Mouse (Mus musculus) myocyte (in vitro differentiated cells): ENCODE data around the gene 1700019N19Rik. TPM values are rescaled to one million over a fixed set of nuclear protein-coding genes. Genes with fewer than 3 reads are reported as not detected.

Experiments
- H3K27me3 ChIP-seq: one replicate; pipeline ENCODE4 v1.6.1; 2011; ENCODE audit not compliant: control insufficient read depth, insufficient read depth, insufficient read length
- H3K36me3 ChIP-seq: one replicate; pipeline ENCODE4 v1.6.1; 2011; ENCODE audit not compliant: control insufficient read depth, insufficient read depth
- H3K4me2 ChIP-seq: one replicate; pipeline ENCODE4 v1.6.1; 2011; ENCODE audit warnings: low read depth, control low read depth
- H3K4me3 ChIP-seq: one replicate; pipeline ENCODE4 v1.5.1; 2011; ENCODE audit warnings: mild to moderate bottlenecking, control low read depth, moderate library complexity
- H3K79me2 ChIP-seq: one replicate; pipeline ENCODE4 v1.6.1; 2011; ENCODE audit not compliant: control insufficient read depth, insufficient read depth
- H3ac ChIP-seq: one replicate; pipeline ENCODE4 v1.6.1; 2011; ENCODE audit not compliant: control insufficient read depth, insufficient read length
- CEBPB ChIP-seq: IDR thresholded peaks from 2 replicates; pipeline ENCODE4 v1.6.1; 2011; ENCODE audit warnings: mild to moderate bottlenecking, moderate library complexity; ENCODE audit not compliant: poor library complexity, insufficient read depth, severe bottlenecking
- E2F4 ChIP-seq: IDR thresholded peaks from one replicate; pipeline ENCODE4 v1.6.1; 2011; ENCODE audit warnings: mild to moderate bottlenecking, control low read depth, moderate library complexity; ENCODE audit not compliant: insufficient read depth
- MAX ChIP-seq: IDR thresholded peaks from one replicate; pipeline ENCODE4 v1.6.1; 2011; ENCODE audit warnings: low read depth, mild to moderate bottlenecking, control low read depth
- MYOD1 ChIP-seq, 3 experiments: IDR thresholded peaks; one replicate each; pipeline ENCODE4 v1.6.1; 2011; ENCODE audit warnings: control low read depth in 2 of 3, low read depth in 2 of 3, mild to moderate bottlenecking in 2 of 3, moderate library complexity in 1 of 3; ENCODE audit not compliant: insufficient read length in 2 of 3, control insufficient read depth in 1 of 3
- MYOG ChIP-seq, 3 experiments: IDR thresholded peaks; one replicate each; pipeline ENCODE4 v1.6.1; 2011; ENCODE audit warnings: control low read depth in 2 of 3, low read depth in 2 of 3, mild to moderate bottlenecking in 2 of 3; ENCODE audit not compliant: insufficient read length in 2 of 3, control insufficient read depth in 1 of 3, insufficient read depth in 1 of 3
- POLR2A ChIP-seq: IDR thresholded peaks from one replicate; pipeline ENCODE4 v1.6.1; 2011; ENCODE audit warnings: low read depth, mild to moderate bottlenecking, control low read depth, moderate library complexity; ENCODE audit not compliant: insufficient read length
- POLR2AphosphoS2 ChIP-seq: IDR thresholded peaks from one replicate; pipeline ENCODE4 v1.6.1; 2011; ENCODE audit warnings: low read depth, control low read depth; ENCODE audit not compliant: insufficient read length
- REST ChIP-seq: IDR thresholded peaks from one replicate; pipeline ENCODE4 v1.6.1; 2011; ENCODE audit warnings: mild to moderate bottlenecking, control low read depth, moderate library complexity; ENCODE audit not compliant: insufficient read depth, insufficient read length
- SRF ChIP-seq: IDR thresholded peaks from one replicate; pipeline ENCODE4 v1.6.1; 2011; ENCODE audit warnings: low read depth; ENCODE audit not compliant: control insufficient read depth, insufficient read length
- TCF12 ChIP-seq: IDR thresholded peaks from one replicate; pipeline ENCODE4 v1.6.1; 2011; ENCODE audit warnings: mild to moderate bottlenecking, control low read depth; ENCODE audit not compliant: poor library complexity, insufficient read depth, severe bottlenecking
- TCF3 ChIP-seq: IDR thresholded peaks from one replicate; pipeline ENCODE4 v1.6.1; 2011; ENCODE audit warnings: low read depth, control low read depth; ENCODE audit not compliant: insufficient read length
- USF1 ChIP-seq: IDR thresholded peaks from one replicate; pipeline ENCODE4 v1.6.1; 2011; ENCODE audit warnings: low read depth, mild to moderate bottlenecking, control low read depth, moderate library complexity
- polyA plus RNA-seq: library from polyadenylated mRNA; unstranded; fragments of >200 nt; fragmentation: generic; extraction: Trizol; gene quantifications from one replicate; pipeline ENCODE4 v1.2.1, GENCODE M21; 2012; ENCODE audit warnings: missing spikeins

1700019N19Rik gene
- polyA plus RNA-seq, 1 experiment, result not detected

DNA sequence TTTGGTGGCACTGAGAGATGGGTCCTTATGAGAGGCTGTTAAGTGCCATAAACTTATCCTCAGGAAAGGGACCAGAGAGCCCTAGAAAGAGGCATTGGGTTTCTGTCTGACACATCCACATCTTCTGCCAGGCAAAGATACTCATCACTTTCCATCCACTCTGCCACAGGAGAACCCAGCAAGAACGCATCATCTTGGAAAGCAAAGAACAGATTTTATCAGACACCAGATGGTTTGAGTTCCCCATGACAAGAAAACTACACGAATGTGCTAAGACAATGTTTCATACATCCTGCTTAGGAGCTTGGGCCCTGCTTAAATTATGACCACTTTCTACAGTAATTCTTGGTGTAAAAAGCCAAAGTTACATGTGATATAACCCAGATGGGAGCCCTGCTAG, 43.4 kb downstream of the 1700019N19Rik start:
- H3K27me3 ChIP-seq, result peaks cover 7% of the 10 kb centered on the region
- no peak overlapping the region for H3K4me2 ChIP-seq
- no peaks in the 10 kb centered on the region for H3K36me3 ChIP-seq
- no peaks in the 10 kb centered on the region for H3K79me2 ChIP-seq
- TF ChIP-seq MYOD1 (IDR thresholded peaks at IDR 0.05; ENCODE audit: control insufficient read depth in 1 of 3, insufficient read length in 2 of 3, low read depth in 2 of 3), result no peak
- TF ChIP-seq CEBPB, result no peak
- TF ChIP-seq POLR2A, result no peak
- TF ChIP-seq TCF3, result no peak
- TF ChIP-seq E2F4, result no peak
- H3K4me3 ChIP-seq, result no peak overlapping the region
- H3ac ChIP-seq, result no peak overlapping the region

DNA sequence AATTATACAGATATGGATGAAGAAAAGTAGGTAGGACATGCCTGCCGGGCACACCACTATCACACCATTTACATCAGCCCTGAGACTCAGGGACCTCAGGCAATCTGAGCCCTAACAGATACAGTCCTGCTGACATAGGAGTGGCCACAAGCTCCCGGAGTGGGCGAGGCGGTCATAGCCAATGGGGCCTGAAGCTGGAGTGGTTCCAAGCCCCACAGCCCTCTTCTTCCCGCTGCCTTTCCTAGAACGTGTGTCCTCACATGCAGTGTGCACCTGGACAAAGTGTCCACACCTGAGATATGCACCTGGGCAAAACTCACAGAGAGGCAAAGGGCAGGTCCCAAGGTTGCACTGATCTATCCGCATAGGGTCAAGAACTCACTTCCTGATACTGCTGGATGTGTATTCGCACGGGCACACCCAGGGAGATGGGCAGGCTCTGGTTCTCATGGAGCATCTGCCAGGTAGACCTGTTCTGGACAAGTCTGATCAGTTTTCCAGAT, 46.7 kb downstream of the 1700019N19Rik start:
- H3K4me2 ChIP-seq, result no peak overlapping the region
- H3K27me3 ChIP-seq, result peaks cover 7% of the 10 kb centered on the region
- no peak for TF ChIP-seq TCF3
- no peak for TF ChIP-seq REST
- TF ChIP-seq MYOG (IDR thresholded peaks at IDR 0.05; ENCODE audit: control insufficient read depth in 1 of 3, insufficient read depth in 1 of 3, insufficient read length in 2 of 3, low read depth in 2 of 3), result no peak
- no peak for TF ChIP-seq TCF12
- no peak for TF ChIP-seq CEBPB
- no peak for TF ChIP-seq E2F4
- TF ChIP-seq MAX, result no peak
- no peak for TF ChIP-seq USF1
- no peak for TF ChIP-seq MYOD1 (IDR thresholded peaks at IDR 0.05; ENCODE audit: control insufficient read depth in 1 of 3, insufficient read length in 2 of 3, low read depth in 2 of 3)
- no peak for TF ChIP-seq POLR2AphosphoS2
- TF ChIP-seq SRF, result no peak
- H3ac ChIP-seq, result no peak overlapping the region
- H3K36me3 ChIP-seq, result no peaks in the 10 kb centered on the region
- H3K79me2 ChIP-seq, result no peaks in the 10 kb centered on the region
- H3K4me3 ChIP-seq, result no peak overlapping the region

DNA sequence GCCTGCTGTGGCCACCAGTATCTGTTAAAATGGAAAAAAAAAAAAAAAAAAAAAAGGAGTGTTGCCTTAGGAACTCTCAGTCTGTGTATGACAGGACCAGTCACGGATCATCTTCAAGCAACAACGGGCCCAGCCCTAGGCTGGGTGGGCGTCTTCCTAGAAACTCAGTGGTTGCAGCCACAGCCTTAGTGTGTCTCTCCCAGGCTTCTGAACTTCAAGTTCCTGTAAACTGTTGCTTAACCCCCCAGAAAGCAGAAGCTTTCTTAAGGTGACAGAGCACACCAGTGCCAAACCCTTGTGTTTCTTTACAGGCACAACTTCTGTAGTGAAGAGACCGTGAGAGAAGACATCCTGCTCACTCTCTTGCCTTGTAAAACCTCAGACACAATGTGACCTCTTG, 50.5 kb downstream of the 1700019N19Rik start:
- Histone ChIP-seq H3K79me2 (no peaks in the 10 kb centered on the region), H3K36me3 (no peaks in the 10 kb centered on the region), H3ac (no peak overlapping the region), H3K4me2 (no peak overlapping the region), H3K27me3 (peaks cover 13% of the 10 kb centered on the region), H3K4me3 (no peak overlapping the region)
- TF ChIP-seq REST (no peak), E2F4 (no peak), MYOG (IDR thresholded peaks at IDR 0.05; ENCODE audit: control insufficient read depth in 1 of 3, insufficient read depth in 1 of 3, insufficient read length in 2 of 3, low read depth in 2 of 3) (no peak), MYOD1 (IDR thresholded peaks at IDR 0.05; ENCODE audit: control insufficient read depth in 1 of 3, insufficient read length in 2 of 3, low read depth in 2 of 3) (no peak), MAX (no peak), POLR2A (no peak), CEBPB (no peak), TCF3 (no peak), USF1 (no peak), TCF12 (no peak), SRF (no peak), POLR2AphosphoS2 (no peak)

DNA sequence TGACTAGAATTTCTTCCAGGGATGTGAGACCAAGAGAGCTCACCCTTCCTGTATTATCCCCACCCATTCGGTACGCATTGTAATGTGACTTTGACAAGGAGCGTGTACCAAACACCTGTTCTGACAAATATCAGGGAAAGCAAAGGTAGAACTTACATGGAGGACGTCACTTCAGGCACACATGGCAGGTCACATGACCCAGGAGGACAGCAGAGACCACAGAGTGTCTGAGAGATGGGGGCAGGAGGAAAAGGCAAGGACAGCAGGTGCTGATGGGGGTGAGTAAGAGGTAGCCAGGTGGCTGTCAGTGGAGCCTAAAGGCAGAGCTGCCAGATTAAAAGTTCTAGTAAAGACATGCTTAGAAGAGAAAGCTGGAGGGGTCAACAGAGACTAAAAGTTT, 51.5 kb downstream of the 1700019N19Rik start:
- no peak overlapping the region for H3K4me2 ChIP-seq
- H3K27me3 ChIP-seq, result peaks cover 19% of the 10 kb centered on the region
- no peak overlapping the region for H3ac ChIP-seq
- no peak for TF ChIP-seq E2F4
- no peak for TF ChIP-seq USF1
- H3K36me3 ChIP-seq, result no peaks in the 10 kb centered on the region
- no peaks in the 10 kb centered on the region for H3K79me2 ChIP-seq
- H3K4me3 ChIP-seq, result no peak overlapping the region

GRCm38 (mm10) chr19:58741036-58741435, 53.2 kb downstream of the 1700019N19Rik start:
- TF ChIP-seq MAX (no peak), POLR2AphosphoS2 (no peak), CEBPB (no peak), TCF3 (no peak), USF1 (no peak), TCF12 (no peak), POLR2A (no peak), MYOD1 (IDR thresholded peaks at IDR 0.05; ENCODE audit: control insufficient read depth in 1 of 3, insufficient read length in 2 of 3, low read depth in 2 of 3) (no peak)
- no peaks in the 10 kb centered on the region for H3K36me3 ChIP-seq
- no peak overlapping the region for H3K4me2 ChIP-seq
- no peaks in the 10 kb centered on the region for H3K79me2 ChIP-seq
- H3K4me3 ChIP-seq, result no peak overlapping the region
- peaks cover 25% of the 10 kb centered on the region for H3K27me3 ChIP-seq
- H3ac ChIP-seq, result no peak overlapping the region
